Mouse (Mus musculus): ENCODE data around the gene Gfap. TPM values are rescaled to one million over a fixed set of nuclear protein-coding genes. Genes with fewer than 3 reads are reported as not detected.

Gene Gfap
- polyA plus RNA-seq, 1 experiment from 2014 or later = 1.3 TPM

Other genes starting within 250 kb of the Gfap start
- gene Meioc, start 237.2 kb downstream of the Gfap start, polyA plus RNA-seq (2015; fragmentation: Nextera tagmentation; extraction: Ambion mirVana) = 0.09 TPM in 1 of 2 replicates, not detected in the other
- gene Ccdc43, start 203.1 kb downstream of the Gfap start, polyA plus RNA-seq (2015; fragmentation: Nextera tagmentation; extraction: Ambion mirVana) = 46.8 and 51.2 TPM in 2 replicates
- gene Adam11, start 139.5 kb downstream of the Gfap start, polyA plus RNA-seq (2015; fragmentation: Nextera tagmentation; extraction: Ambion mirVana) = 21.4 and 33.7 TPM in 2 replicates
- gene Gjc1, start 81.2 kb downstream of the Gfap start, polyA plus RNA-seq (2015; fragmentation: Nextera tagmentation; extraction: Ambion mirVana) = 41.9 and 47.9 TPM in 2 replicates
- 13.7 and 14.5 TPM in 2 replicates for gene Higd1b, start 65.1 kb downstream of the Gfap start, polyA plus RNA-seq (2015; fragmentation: Nextera tagmentation; extraction: Ambion mirVana)
- gene Eftud2, start 19.9 kb downstream of the Gfap start, polyA plus RNA-seq (2015; fragmentation: Nextera tagmentation; extraction: Ambion mirVana) = 188 and 190 TPM in 2 replicates
- 2.2 and 2.7 TPM in 2 replicates for gene Ccdc103, start 19.7 kb downstream of the Gfap start, polyA plus RNA-seq (2015; fragmentation: Nextera tagmentation; extraction: Ambion mirVana)
- gene Fam187a, start 15.7 kb downstream of the Gfap start, polyA plus RNA-seq (2015; fragmentation: Nextera tagmentation; extraction: Ambion mirVana) = not detected in 2 replicates
- 3.0 and 4.1 TPM in 2 replicates for gene Kif18b, start 24.2 kb upstream of the Gfap start, polyA plus RNA-seq (2015; fragmentation: Nextera tagmentation; extraction: Ambion mirVana)
- 1.4 TPM in 2 replicates for gene C1ql1, start 45.8 kb upstream of the Gfap start, polyA plus RNA-seq (2015; fragmentation: Nextera tagmentation; extraction: Ambion mirVana)
- gene Nmt1, start 127.3 kb upstream of the Gfap start, polyA plus RNA-seq (2015; fragmentation: Nextera tagmentation; extraction: Ambion mirVana) = 31.7 and 37.2 TPM in 2 replicates
- gene Dcakd, start 127.4 kb upstream of the Gfap start, polyA plus RNA-seq (2015; fragmentation: Nextera tagmentation; extraction: Ambion mirVana) = 162 and 166 TPM in 2 replicates
- gene Plcd3, start 200.7 kb upstream of the Gfap start, polyA plus RNA-seq (2015; fragmentation: Nextera tagmentation; extraction: Ambion mirVana) = 2.5 and 2.6 TPM in 2 replicates
- gene Acbd4, start 200.8 kb upstream of the Gfap start, polyA plus RNA-seq (2015; fragmentation: Nextera tagmentation; extraction: Ambion mirVana) = 17.0 and 17.8 TPM in 2 replicates
- gene Hexim1, start 215.3 kb upstream of the Gfap start, polyA plus RNA-seq (2015; fragmentation: Nextera tagmentation; extraction: Ambion mirVana) = 3.5 and 4.1 TPM in 2 replicates
- gene Hexim2, start 231.5 kb upstream of the Gfap start, polyA plus RNA-seq (2015; fragmentation: Nextera tagmentation; extraction: Ambion mirVana) = 19.9 and 25.9 TPM in 2 replicates